Mouse (Mus musculus): Measurements from ENCODE around the gene C730034F03Rik. TPM values are rescaled to one million over a fixed set of nuclear protein-coding genes. Genes with fewer than 3 reads are reported as not detected.

The C730034F03Rik gene
- polyA plus RNA-seq, 1 experiment from 2014 or later = 5.1 TPM

GRCm38 (mm10) chr15:89475293-89475600, 45.9 kb downstream of the C730034F03Rik start:
- DNase-seq (ENCODE audit: low spot score) = no peak

GRCm38 (mm10) chr15:89475611-89476474, 46.5 kb downstream of the C730034F03Rik start:
- DNase-seq (ENCODE audit: low spot score) = peak; percentile 89

GRCm38 (mm10) chr15:89476475-89476815, 47.1 kb downstream of the C730034F03Rik start:
- peak; percentile 53 for DNase-seq (ENCODE audit: low spot score)

- DNase-seq (ENCODE audit: low spot score) = no peak
Measured at GRCm38 (mm10) chr15:89477091-89477491, 47.7 kb downstream of the C730034F03Rik start, which contains the start of gene Arsa. Gene Arsa (minus strand): TSS chr15:89477425.

- no peak for DNase-seq (ENCODE audit: low spot score)
Measured at GRCm38 (mm10) chr15:89477806-89478205, 48.4 kb downstream of the C730034F03Rik start.

- no peak for DNase-seq (ENCODE audit: low spot score)
Measured at GRCm38 (mm10) chr15:89478622-89479021, 49.2 kb downstream of the C730034F03Rik start.

Other genes with a start within 250 kb of the C730034F03Rik start
- 19.0 and 19.4 TPM in 2 replicates for gene Plxnb2, start 248.8 kb upstream of the C730034F03Rik start, polyA plus RNA-seq (2015; fragmentation: Nextera tagmentation; extraction: Ambion mirVana)
- gene Dennd6b, start 233.1 kb upstream of the C730034F03Rik start, polyA plus RNA-seq (2015; fragmentation: Nextera tagmentation; extraction: Ambion mirVana) = 13.5 and 14.2 TPM in 2 replicates
- 30.8 and 38.2 TPM in 2 replicates for gene Ppp6r2, start 218.0 kb upstream of the C730034F03Rik start, polyA plus RNA-seq (2015; fragmentation: Nextera tagmentation; extraction: Ambion mirVana)
- 50.2 and 68.3 TPM in 2 replicates for gene Sbf1, start 114.3 kb upstream of the C730034F03Rik start, polyA plus RNA-seq (2015; fragmentation: Nextera tagmentation; extraction: Ambion mirVana)
- gene Adm2, start 106.9 kb upstream of the C730034F03Rik start, polyA plus RNA-seq (2015; fragmentation: Nextera tagmentation; extraction: Ambion mirVana) = 0.57 and 0.75 TPM in 2 replicates
- gene Miox, start 95.2 kb upstream of the C730034F03Rik start, polyA plus RNA-seq (2015; fragmentation: Nextera tagmentation; extraction: Ambion mirVana) = not detected in 2 replicates
- 40.5 and 42.9 TPM in 2 replicates for gene Lmf2, start 73.9 kb upstream of the C730034F03Rik start, polyA plus RNA-seq (2015; fragmentation: Nextera tagmentation; extraction: Ambion mirVana)
- 175 and 195 TPM in 2 replicates for gene Ncaph2, start 73.9 kb upstream of the C730034F03Rik start, polyA plus RNA-seq (2015; fragmentation: Nextera tagmentation; extraction: Ambion mirVana)
- 9.0 and 9.2 TPM in 2 replicates for gene Sco2, start 55.7 kb upstream of the C730034F03Rik start, polyA plus RNA-seq (2015; fragmentation: Nextera tagmentation; extraction: Ambion mirVana)
- 1.9 and 2.1 TPM in 2 replicates for gene Tymp, start 52.5 kb upstream of the C730034F03Rik start, polyA plus RNA-seq (2015; fragmentation: Nextera tagmentation; extraction: Ambion mirVana)
- gene Odf3b, start 50.3 kb upstream of the C730034F03Rik start, polyA plus RNA-seq (2015; fragmentation: Nextera tagmentation; extraction: Ambion mirVana) = 2.9 and 4.5 TPM in 2 replicates
- gene Klhdc7b, start 44.7 kb upstream of the C730034F03Rik start, polyA plus RNA-seq (2015; fragmentation: Nextera tagmentation; extraction: Ambion mirVana) = not detected in 2 replicates
- gene Syce3, start 19.1 kb upstream of the C730034F03Rik start, polyA plus RNA-seq (2015; fragmentation: Nextera tagmentation; extraction: Ambion mirVana) = not detected in 2 replicates
- 0.46 and 0.96 TPM in 2 replicates for gene Cpt1b, start 3.7 kb upstream of the C730034F03Rik start, polyA plus RNA-seq (2015; fragmentation: Nextera tagmentation; extraction: Ambion mirVana)
- not detected in 2 replicates for gene Gm44502, start 107 bp downstream of the C730034F03Rik start, polyA plus RNA-seq (2015; fragmentation: Nextera tagmentation; extraction: Ambion mirVana)
- 62.6 and 70.8 TPM in 2 replicates for gene Chkb, start 319 bp downstream of the C730034F03Rik start, polyA plus RNA-seq (2015; fragmentation: Nextera tagmentation; extraction: Ambion mirVana)
- gene Mapk8ip2, start 24.3 kb downstream of the C730034F03Rik start, polyA plus RNA-seq (2015; fragmentation: Nextera tagmentation; extraction: Ambion mirVana) = 0.08 TPM in 1 of 2 replicates, not detected in the other
- 9.0 and 9.4 TPM in 2 replicates for gene Arsa, start 47.8 kb downstream of the C730034F03Rik start, polyA plus RNA-seq (2015; fragmentation: Nextera tagmentation; extraction: Ambion mirVana)
- gene Shank3, start 70.0 kb downstream of the C730034F03Rik start, polyA plus RNA-seq (2015; fragmentation: Nextera tagmentation; extraction: Ambion mirVana) = 0.23 and 0.39 TPM in 2 replicates
- not detected in 2 replicates for gene Acr, start 138.7 kb downstream of the C730034F03Rik start, polyA plus RNA-seq (2015; fragmentation: Nextera tagmentation; extraction: Ambion mirVana)
- 13.0 and 15.7 TPM in 2 replicates for gene Rabl2, start 162.3 kb downstream of the C730034F03Rik start, polyA plus RNA-seq (2015; fragmentation: Nextera tagmentation; extraction: Ambion mirVana)